Mouse (Mus musculus): ENCODE data around the gene Celsr1. TPM values are rescaled to one million over a fixed set of nuclear protein-coding genes. Genes with fewer than 3 reads are reported as not detected.
A peak's percentile ranks its signal among the peaks of the same experiment; 100 is the strongest.

The Celsr1 gene
- polyA plus RNA-seq, 1 experiment from 2014 or later: 4.8 TPM

GRCm38 (mm10) chr15:85921855-85922254 lies 111.7 kb downstream of the Celsr1 start:
- Histone ChIP-seq H3K4me3 (no peak overlapping the region), H3K27me3 (no peaks in the 10 kb centered on the region), H3K27ac (no peak overlapping the region), H3K36me3 (0 out of 2 replicates have a peak, but pooled peaks cover 10% of the 10 kb centered on the region), H3K4me2 (no peak overlapping the region), H3K9ac (no peak overlapping the region), H3K4me1 (no peaks in the 10 kb centered on the region), H3K9me3 (no peaks in the 10 kb centered on the region)
- 88% methylated on average over 11 of the region's 11 CpGs for WGBS
- no peak for ATAC-seq (ENCODE audit: borderline replicate concordance, extremely low read depth, low FRiP score, low TSS enrichment)

GRCm38 (mm10) chr15:85919892-85920248 lies 113.7 kb downstream of the Celsr1 start:
- H3K4me1 ChIP-seq: no peaks in the 10 kb centered on the region
- no peaks in the 10 kb centered on the region for H3K9me3 ChIP-seq
- H3K9ac ChIP-seq: no peak overlapping the region
- H3K4me3 ChIP-seq: no peak overlapping the region
- no peak overlapping the region for H3K27ac ChIP-seq
- no peak overlapping the region for H3K4me2 ChIP-seq
- no peaks in the 10 kb centered on the region for H3K27me3 ChIP-seq
- H3K36me3 ChIP-seq: 0 out of 2 replicates have a peak, but pooled peaks cover 10% of the 10 kb centered on the region
- WGBS: 70% methylated on average over 8 of the region's 8 CpGs
- no peak for ATAC-seq (ENCODE audit: borderline replicate concordance, extremely low read depth, low FRiP score, low TSS enrichment)

GRCm38 (mm10) chr15:85919191-85919891 lies 114.2 kb downstream of the Celsr1 start:
- Histone ChIP-seq H3K9ac (no peak overlapping the region), H3K36me3 (0 out of 2 replicates have a peak, but pooled peaks cover 10% of the 10 kb centered on the region), H3K27me3 (no peaks in the 10 kb centered on the region), H3K4me1 (no peaks in the 10 kb centered on the region), H3K27ac (no peak overlapping the region), H3K4me3 (no peak overlapping the region), H3K9me3 (no peaks in the 10 kb centered on the region), H3K4me2 (no peak overlapping the region)
- WGBS: 61% methylated on average over 8 of the region's 8 CpGs
- ATAC-seq (ENCODE audit: borderline replicate concordance, extremely low read depth, low FRiP score, low TSS enrichment): no peak

GRCm38 (mm10) chr15:85913605-85914004 lies 120.0 kb downstream of the Celsr1 start:
- Histone ChIP-seq H3K9ac (no peak overlapping the region), H3K27me3 (no peaks in the 10 kb centered on the region), H3K4me3 (no peak overlapping the region), H3K36me3 (0 out of 2 replicates have a peak, but pooled peaks cover 3% of the 10 kb centered on the region), H3K4me2 (no peak overlapping the region), H3K4me1 (peaks cover 4% of the 10 kb centered on the region; the same call in 1 of the 2 replicates), H3K27ac (no peak overlapping the region), H3K9me3 (no peaks in the 10 kb centered on the region)
- no peak for ATAC-seq (ENCODE audit: borderline replicate concordance, extremely low read depth, low FRiP score, low TSS enrichment)
- 29% methylated on average over 2 of the region's 2 CpGs for WGBS

- Histone ChIP-seq H3K4me3 (no peak overlapping the region), H3K27me3 (no peaks in the 10 kb centered on the region), H3K4me1 (peaks cover 4% of the 10 kb centered on the region; the same call in 1 of the 2 replicates), H3K9me3 (no peaks in the 10 kb centered on the region), H3K36me3 (no peaks in the 10 kb centered on the region), H3K4me2 (no peak overlapping the region), H3K27ac (peak overlapping the region; percentile 43), H3K9ac (no peak overlapping the region)
- ATAC-seq (ENCODE audit: borderline replicate concordance, extremely low read depth, low FRiP score, low TSS enrichment): 0 out of 2 replicates have a peak, but pooled peaks have one; percentile 4
- 20% methylated on average over 10 of the region's 10 CpGs for WGBS
These were observed 123.6 kb downstream of the Celsr1 start for GRCm38 (mm10) chr15:85909931-85910330.

- peaks cover 4% of the 10 kb centered on the region; the same call in 1 of the 2 replicates for H3K4me1 ChIP-seq
- no peak overlapping the region for H3K4me3 ChIP-seq
- no peak overlapping the region for H3K4me2 ChIP-seq
- no peaks in the 10 kb centered on the region for H3K27me3 ChIP-seq
- H3K36me3 ChIP-seq: no peaks in the 10 kb centered on the region
- ATAC-seq (ENCODE audit: borderline replicate concordance, extremely low read depth, low FRiP score, low TSS enrichment): no peak
- H3K9ac ChIP-seq: no peak overlapping the region
- H3K27ac ChIP-seq: peak overlapping the region; percentile 43; the same call in 1 of the 2 replicates
- 71% methylated on average over 3 of the region's 3 CpGs for WGBS
- no peaks in the 10 kb centered on the region for H3K9me3 ChIP-seq
These were observed 124.1 kb downstream of the Celsr1 start for GRCm38 (mm10) chr15:85909492-85909829.

- Histone ChIP-seq H3K4me3 (no peak overlapping the region), H3K36me3 (no peaks in the 10 kb centered on the region), H3K4me2 (no peak overlapping the region), H3K27ac (no peak overlapping the region), H3K27me3 (no peaks in the 10 kb centered on the region), H3K9me3 (no peaks in the 10 kb centered on the region), H3K4me1 (peaks cover 4% of the 10 kb centered on the region; the same call in 1 of the 2 replicates), H3K9ac (no peak overlapping the region)
- 81% methylated on average over 7 of the region's 7 CpGs for WGBS
- ATAC-seq (ENCODE audit: borderline replicate concordance, extremely low read depth, low FRiP score, low TSS enrichment): no peak
These were observed 124.7 kb downstream of the Celsr1 start for GRCm38 (mm10) chr15:85908660-85909491.

- no peak for ATAC-seq (ENCODE audit: borderline replicate concordance, extremely low read depth, low FRiP score, low TSS enrichment)
- Histone ChIP-seq H3K27ac (no peak overlapping the region), H3K9me3 (no peaks in the 10 kb centered on the region), H3K4me2 (no peak overlapping the region), H3K4me1 (no peaks in the 10 kb centered on the region), H3K9ac (no peak overlapping the region), H3K36me3 (peaks cover 4% of the 10 kb centered on the region; the same call in 1 of the 2 replicates), H3K27me3 (no peaks in the 10 kb centered on the region), H3K4me3 (no peak overlapping the region)
- 48% methylated on average over 8 of the region's 8 CpGs for WGBS
These were observed 129.8 kb downstream of the Celsr1 start for GRCm38 (mm10) chr15:85903826-85904225.

DNA sequence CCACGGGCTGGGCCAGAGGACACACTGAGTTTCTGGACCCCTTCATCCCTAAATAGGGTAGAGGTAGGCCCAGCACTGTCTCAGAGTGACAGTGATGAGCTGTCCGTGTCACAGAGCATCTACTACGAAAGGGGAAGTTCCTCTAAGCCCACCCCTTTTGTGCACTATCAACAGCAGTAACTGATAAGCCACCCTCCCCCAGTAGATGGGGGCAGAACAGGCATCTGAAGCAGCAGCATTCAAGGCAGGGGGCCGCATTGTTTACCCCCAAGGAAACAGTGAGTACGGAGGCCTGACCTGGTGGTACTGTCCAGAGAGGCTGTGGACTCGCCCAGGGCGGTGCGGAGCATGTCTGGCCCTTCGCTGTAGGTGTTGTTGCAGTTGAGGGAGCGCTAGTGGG lies 131.1 kb downstream of the Celsr1 start:
- H3K9ac ChIP-seq: no peak overlapping the region
- H3K36me3 ChIP-seq: peaks cover 14% of the 10 kb centered on the region

GRCm38 (mm10) chr15:85900801-85901200 lies 132.8 kb downstream of the Celsr1 start:
- 80% methylated on average over 12 of the region's 12 CpGs for WGBS
- no peak overlapping the region for H3K4me2 ChIP-seq
- no peak overlapping the region for H3K4me3 ChIP-seq
- ATAC-seq (ENCODE audit: borderline replicate concordance, extremely low read depth, low FRiP score, low TSS enrichment): no peak
- H3K9me3 ChIP-seq: no peaks in the 10 kb centered on the region
- H3K4me1 ChIP-seq: no peaks in the 10 kb centered on the region
- H3K27me3 ChIP-seq: no peaks in the 10 kb centered on the region
- no peak overlapping the region for H3K9ac ChIP-seq
- peaks cover 27% of the 10 kb centered on the region for H3K36me3 ChIP-seq
- H3K27ac ChIP-seq: no peak overlapping the region

More for the DNA sequence above, 131.1 kb downstream of the Celsr1 start:
- Histone ChIP-seq H3K4me1 (no peaks in the 10 kb centered on the region), H3K4me2 (no peak overlapping the region), H3K27me3 (no peaks in the 10 kb centered on the region), H3K9me3 (no peaks in the 10 kb centered on the region), H3K27ac (no peak overlapping the region), H3K4me3 (no peak overlapping the region)
- 59% methylated on average over 10 of the region's 10 CpGs for WGBS
- ATAC-seq (ENCODE audit: borderline replicate concordance, extremely low read depth, low FRiP score, low TSS enrichment): no peak

DNA sequence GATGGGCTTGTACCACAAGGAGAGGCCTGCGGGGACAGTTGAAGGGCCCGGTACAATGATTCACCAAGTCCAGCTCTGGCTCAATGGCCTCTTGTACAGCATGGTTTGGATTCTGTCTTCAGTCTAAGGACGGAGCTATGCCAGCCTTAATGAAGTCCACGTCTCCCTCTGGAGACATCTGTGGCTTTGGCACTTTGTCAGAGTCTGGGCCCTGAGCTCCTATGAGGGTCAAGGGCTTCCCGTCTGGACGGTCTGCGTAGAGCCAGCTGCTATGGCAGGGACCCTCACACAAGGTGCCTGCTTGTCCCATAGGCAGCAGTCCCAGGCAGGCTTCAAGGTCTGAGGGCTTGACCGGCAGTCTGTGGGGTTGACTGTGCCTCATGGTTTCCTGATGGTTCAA lies 133.3 kb downstream of the Celsr1 start:
- no peaks in the 10 kb centered on the region for H3K4me1 ChIP-seq
- no peak overlapping the region for H3K4me3 ChIP-seq
- ATAC-seq (ENCODE audit: borderline replicate concordance, extremely low read depth, low FRiP score, low TSS enrichment): no peak
- WGBS: 65% methylated on average over 8 of the region's 8 CpGs
- peaks cover 32% of the 10 kb centered on the region for H3K36me3 ChIP-seq
- no peak overlapping the region for H3K4me2 ChIP-seq
- no peak overlapping the region for H3K9ac ChIP-seq
- H3K27ac ChIP-seq: no peak overlapping the region
- no peaks in the 10 kb centered on the region for H3K9me3 ChIP-seq
- H3K27me3 ChIP-seq: no peaks in the 10 kb centered on the region

- H3K4me2 ChIP-seq: no peak overlapping the region
- 59% methylated on average over 6 of the region's 6 CpGs for WGBS
- H3K36me3 ChIP-seq: peaks cover 41% of the 10 kb centered on the region
These were observed 134.2 kb downstream of the Celsr1 start for GRCm38 (mm10) chr15:85899396-85899795.

More at GRCm38 (mm10) chr15:85899396-85899795, 134.2 kb downstream of the Celsr1 start:
- H3K4me1 ChIP-seq: no peaks in the 10 kb centered on the region
- H3K27ac ChIP-seq: no peak overlapping the region
- no peaks in the 10 kb centered on the region for H3K9me3 ChIP-seq
- ATAC-seq (ENCODE audit: borderline replicate concordance, extremely low read depth, low FRiP score, low TSS enrichment): no peak
- no peak overlapping the region for H3K4me3 ChIP-seq
- no peaks in the 10 kb centered on the region for H3K27me3 ChIP-seq
- H3K9ac ChIP-seq: no peak overlapping the region

Measured in lung, embryonic 15.5 days (tissue).